Mouse (Mus musculus): Measurements from ENCODE around the gene Alkbh7.

DNA sequence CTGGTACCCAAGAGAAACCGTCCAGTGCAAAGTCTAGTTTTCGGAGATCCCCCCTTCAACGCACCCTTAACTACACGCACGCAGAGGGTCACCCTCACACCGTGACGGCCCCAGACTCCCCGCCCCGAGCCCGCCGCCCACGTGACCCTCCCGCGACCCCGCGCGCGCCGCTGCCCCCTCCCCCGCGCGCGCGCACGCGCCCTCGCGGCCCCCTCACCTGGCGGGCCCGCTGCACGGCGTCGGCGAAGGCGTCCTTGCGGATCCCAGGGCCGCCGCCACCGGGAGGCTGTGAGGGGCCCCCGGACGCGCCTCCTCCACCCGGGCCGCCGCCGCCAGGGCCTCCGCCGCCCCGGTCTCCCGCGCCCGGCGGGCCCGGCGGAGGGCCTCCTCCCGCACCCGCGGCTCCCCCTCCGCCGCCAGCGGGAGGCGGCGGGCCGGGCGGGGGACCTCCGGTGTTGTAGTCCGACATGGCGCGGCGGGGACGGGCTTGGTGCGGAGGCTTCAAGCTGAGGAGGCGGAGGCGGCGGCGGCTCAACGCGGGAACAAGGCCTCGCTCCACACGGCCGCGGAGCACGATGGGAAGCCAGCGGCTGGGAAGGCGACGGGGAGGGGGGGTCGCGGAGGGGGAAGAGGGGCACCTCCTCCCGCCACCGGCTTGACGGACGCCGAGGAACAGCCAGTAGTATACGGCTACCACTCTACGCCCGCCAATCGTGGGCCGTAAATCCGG, 34.0 kb downstream of the Alkbh7 start, which contains the start of gene Khsrp:
- TF ChIP-seq CTCF (IDR thresholded peaks at IDR 0.05; ENCODE audit: borderline replicate concordance, control insufficient read depth, extremely low read depth, insufficient read depth, low read length, poor library complexity) (no peak), POLR2A (IDR thresholded peaks at IDR 0.05; ENCODE audit: control insufficient read depth, extremely low read depth, insufficient read depth, low read length, poor library complexity) (peak; percentile 67; the same call in 1 of the 2 replicates)

All from thymus, adult 2 months (tissue).